Mouse (Mus musculus): Measurements from ENCODE around the gene Cyb5r4. TPM values are rescaled to one million over a fixed set of nuclear protein-coding genes. Genes with fewer than 3 reads are reported as not detected.
"Not testable (repeated sequence)": the region's sequence is repeated elsewhere in the genome, so short reads cannot be mapped to it uniquely, and the experiment has no call there.

Gene Cyb5r4
- polyA plus RNA-seq, 1 experiment from 2014 or later, result 59.9 TPM

DNA sequence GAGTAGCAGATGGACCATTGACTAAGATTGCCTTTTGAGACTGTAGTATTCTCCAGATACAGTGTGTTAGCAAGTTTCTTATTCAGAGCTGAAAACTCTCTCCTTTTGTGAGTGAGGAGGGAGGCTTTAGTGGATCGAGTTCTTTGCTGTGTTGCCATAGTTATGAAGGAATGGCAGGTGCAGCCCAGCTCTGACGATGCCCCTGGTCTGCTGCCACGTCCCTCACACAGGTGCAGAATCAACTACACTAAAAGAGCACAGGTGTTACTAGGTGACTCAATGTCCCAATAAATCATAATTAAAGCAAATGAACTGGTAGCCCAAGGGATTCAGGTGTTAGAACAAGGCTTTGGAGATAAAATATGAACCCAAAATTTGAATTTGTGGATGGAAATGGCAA is 97.2 kb downstream of the Cyb5r4 start:
- WGBS, result 76% methylated on average over 3 of the region's 3 CpGs
- Histone ChIP-seq H3K9me3 (ENCODE audit: control insufficient read depth, low read length) (no peaks in the 10 kb centered on the region), H3K27ac (no peak overlapping the region), H3K9ac (no peak overlapping the region), H3K4me2 (replicated peaks) (no peak overlapping the region), H3K36me3 (replicated peaks; ENCODE audit: control insufficient read depth, insufficient read depth) (no peaks in the 10 kb centered on the region), H3K4me3 (replicated peaks; ENCODE audit: low read length) (no peak overlapping the region), H3K27me3 (ENCODE audit: control insufficient read depth, insufficient read depth, low read length) (no peaks in the 10 kb centered on the region), H3K4me1 (replicated peaks; ENCODE audit: control insufficient read depth, insufficient read depth, low read length) (peaks cover 14% of the 10 kb centered on the region)
- DNase-seq (ENCODE audit: low spot score) (no peak), ATAC-seq (ENCODE audit: low FRiP score) (no peak)

DNA sequence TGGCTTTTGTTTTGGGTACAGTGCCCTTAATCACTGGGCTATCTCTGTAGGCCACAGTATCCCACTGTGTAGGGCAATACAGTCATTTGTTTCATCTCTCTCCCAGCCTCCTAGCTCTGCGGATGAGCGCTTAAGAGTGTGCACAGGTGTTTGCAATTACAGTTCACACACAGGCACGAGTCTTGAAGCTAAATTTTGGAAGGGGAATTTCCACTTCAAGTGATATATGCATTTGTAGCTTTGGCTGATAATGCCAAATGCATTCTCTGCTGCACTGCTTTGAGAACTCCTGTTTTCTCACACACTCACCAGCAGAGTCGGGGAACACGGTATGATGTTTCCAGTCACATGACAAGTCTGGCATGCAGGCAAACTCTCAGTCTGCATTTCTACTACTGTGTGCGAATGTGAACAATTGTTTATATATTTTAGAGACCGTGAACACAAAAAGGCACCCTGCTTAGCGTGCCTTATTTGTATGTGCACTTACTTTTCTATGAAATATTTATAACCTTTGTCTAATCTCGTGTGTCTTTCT is 100.2 kb downstream of the Cyb5r4 start:
- no peaks in the 10 kb centered on the region for H3K9me3 ChIP-seq (ENCODE audit: control insufficient read depth, low read length)
- no peak overlapping the region for H3K4me3 ChIP-seq (replicated peaks; ENCODE audit: low read length)
- WGBS, result 64% methylated on average over 9 of the region's 9 CpGs
- H3K9ac ChIP-seq, result no peak overlapping the region
- H3K4me1 ChIP-seq (replicated peaks; ENCODE audit: control insufficient read depth, insufficient read depth, low read length), result no peaks in the 10 kb centered on the region
- H3K36me3 ChIP-seq (replicated peaks; ENCODE audit: control insufficient read depth, insufficient read depth), result no peaks in the 10 kb centered on the region
- H3K27me3 ChIP-seq (ENCODE audit: control insufficient read depth, insufficient read depth, low read length), result no peaks in the 10 kb centered on the region
- H3K27ac ChIP-seq, result no peak overlapping the region
- no peak overlapping the region for H3K4me2 ChIP-seq (replicated peaks)
- no peak for ATAC-seq (ENCODE audit: low FRiP score)
- no peak for DNase-seq (ENCODE audit: low spot score)

DNA sequence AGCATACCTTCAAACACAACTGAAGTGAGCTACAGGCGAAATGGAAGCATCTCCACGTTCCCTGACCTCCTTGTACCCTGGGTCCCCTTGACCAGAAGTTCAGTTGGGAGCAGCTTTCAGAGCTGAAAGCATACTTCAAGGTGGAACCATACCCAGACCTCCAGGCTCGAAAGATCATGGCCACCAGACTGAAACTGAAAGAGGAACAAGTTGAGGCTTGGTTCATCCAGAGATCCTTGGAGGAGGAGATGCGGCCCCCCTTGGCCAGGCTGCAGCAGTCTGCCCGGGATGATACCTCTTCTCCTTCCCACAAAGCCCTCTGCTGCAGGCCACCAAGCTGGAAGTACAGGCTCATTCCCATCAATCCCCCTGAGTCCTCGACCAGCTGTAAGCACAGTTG is 105.2 kb downstream of the Cyb5r4 start:
- H3K27ac ChIP-seq; ATAC-seq (ENCODE audit: low FRiP score): not testable (repeated sequence)
- 90% methylated on average over 4 of the region's 6 CpGs for WGBS

More for the DNA sequence above, 105.2 kb downstream of the Cyb5r4 start:
- not testable (repeated sequence) for DNase-seq (ENCODE audit: low spot score); H3K4me1 ChIP-seq (replicated peaks; ENCODE audit: control insufficient read depth, insufficient read depth, low read length); H3K4me3 ChIP-seq (replicated peaks; ENCODE audit: low read length); H3K9ac ChIP-seq; H3K27me3 ChIP-seq (ENCODE audit: control insufficient read depth, insufficient read depth, low read length); H3K4me2 ChIP-seq (replicated peaks); H3K9me3 ChIP-seq (ENCODE audit: control insufficient read depth, low read length); H3K36me3 ChIP-seq (replicated peaks; ENCODE audit: control insufficient read depth, insufficient read depth)

Other genes with a start within 250 kb of the Cyb5r4 start
- gene Snap91, start 141.4 kb upstream of the Cyb5r4 start, polyA plus RNA-seq (2014; fragmentation: Nextera tagmentation; extraction: Ambion mirVana), result 92.3 and 105 TPM in 2 replicates
- gene Ripply2, start 6.5 kb upstream of the Cyb5r4 start, polyA plus RNA-seq (2014; fragmentation: Nextera tagmentation; extraction: Ambion mirVana), result 8.5 and 8.8 TPM in 2 replicates
- gene Mrap2, start 122.3 kb downstream of the Cyb5r4 start, polyA plus RNA-seq (2014; fragmentation: Nextera tagmentation; extraction: Ambion mirVana), result 2.1 and 2.4 TPM in 2 replicates
- gene Cep162, start 233.5 kb downstream of the Cyb5r4 start, polyA plus RNA-seq (2014; fragmentation: Nextera tagmentation; extraction: Ambion mirVana), result 6.2 and 7.1 TPM in 2 replicates